Mouse (Mus musculus): Measurements from ENCODE around the gene Clasp1.

DNA sequence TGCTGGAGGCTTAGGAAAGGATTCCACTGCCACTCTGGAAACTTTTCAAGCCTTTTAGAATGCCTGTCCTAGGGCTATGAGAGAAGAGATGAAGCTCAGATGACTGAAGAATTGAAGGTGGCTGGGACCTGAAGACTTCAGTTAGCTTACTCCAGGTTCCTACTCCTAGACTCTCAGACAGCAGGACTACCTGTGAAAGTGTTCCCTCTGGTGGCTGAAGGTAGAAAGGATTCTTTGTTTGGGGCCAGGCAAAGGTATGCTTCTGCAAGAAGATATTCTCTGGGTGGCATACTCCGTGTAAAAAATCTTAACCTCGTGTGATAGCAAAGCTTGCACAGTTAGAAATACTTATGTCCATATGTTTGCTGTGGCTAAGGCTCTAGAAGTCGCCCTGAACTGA, 104.0 kb downstream of the Clasp1 start:
- TF ChIP-seq CTCF (conservative IDR thresholded peaks at IDR 0.05; ENCODE audit: insufficient read depth, insufficient read length, low read depth, low read length) (peak; percentile 25; the same call in 1 of the 2 replicates), POLR2A (IDR thresholded peaks at IDR 0.05; ENCODE audit: low read depth, low read length) (no peak)
